Mouse (Mus musculus) ZHBTc4 (cell line): ENCODE results near the gene Mvk.
A peak's percentile ranks its signal among the peaks of the same experiment; 100 is the strongest.

ENCODE experiments used
- DNase-seq: peaks from one replicate; pipeline ENCODE4 v3.0.0-alpha.2; 2011; ENCODE audit warnings: low read depth, low spot score

The Mvk gene

DNA sequence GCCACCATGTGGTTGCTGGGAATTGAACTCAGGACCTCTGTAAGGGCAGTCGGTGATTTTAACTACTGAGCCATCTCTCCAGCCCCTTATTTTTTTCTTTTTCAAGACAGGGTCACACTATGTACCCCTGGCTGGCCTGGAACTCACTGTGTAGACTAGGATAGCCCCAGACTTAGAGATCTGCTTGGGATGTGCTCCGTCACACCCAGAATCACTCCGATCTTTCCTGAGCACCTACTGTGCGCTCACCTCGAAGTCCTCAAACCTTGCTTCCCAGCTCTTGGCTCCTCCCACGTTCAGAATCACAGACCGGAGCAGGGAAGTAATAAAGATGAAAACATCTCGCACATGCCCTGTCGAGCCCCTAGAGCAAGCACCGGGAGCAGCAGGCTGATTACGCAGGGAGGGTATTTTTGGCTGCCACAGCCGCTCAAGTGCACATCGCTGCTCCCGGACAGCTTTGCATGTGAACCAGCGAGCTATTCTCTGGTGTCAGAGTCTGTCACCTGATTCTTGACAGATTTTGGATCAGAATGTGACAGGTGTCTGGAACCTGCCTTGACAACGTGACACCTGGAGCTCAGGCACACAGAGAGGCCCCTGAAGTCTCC lies 13.0 kb downstream of the Mvk start:
- DNase-seq = no peak

DNA sequence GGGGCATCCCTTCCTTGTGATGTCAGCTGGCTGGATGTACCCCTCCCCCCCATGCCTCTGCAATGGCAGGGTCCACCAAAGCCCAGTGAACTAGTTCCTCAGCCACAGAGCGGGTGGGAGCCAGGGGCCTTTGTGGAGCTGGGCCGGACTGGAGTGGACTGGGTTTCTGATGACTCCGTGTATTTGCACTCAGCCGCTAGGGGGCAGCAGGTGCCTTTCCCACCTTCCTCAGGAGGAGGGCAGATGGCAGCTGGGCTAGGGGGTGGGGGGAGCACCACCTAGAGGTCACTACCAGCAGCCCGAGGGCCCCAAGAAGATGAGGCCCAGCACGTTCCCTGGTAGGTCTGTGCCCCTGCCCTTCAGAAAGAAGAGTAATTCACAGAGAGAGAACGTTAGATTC lies 17.2 kb downstream of the Mvk start:
- DNase-seq = peak; percentile 85

DNA sequence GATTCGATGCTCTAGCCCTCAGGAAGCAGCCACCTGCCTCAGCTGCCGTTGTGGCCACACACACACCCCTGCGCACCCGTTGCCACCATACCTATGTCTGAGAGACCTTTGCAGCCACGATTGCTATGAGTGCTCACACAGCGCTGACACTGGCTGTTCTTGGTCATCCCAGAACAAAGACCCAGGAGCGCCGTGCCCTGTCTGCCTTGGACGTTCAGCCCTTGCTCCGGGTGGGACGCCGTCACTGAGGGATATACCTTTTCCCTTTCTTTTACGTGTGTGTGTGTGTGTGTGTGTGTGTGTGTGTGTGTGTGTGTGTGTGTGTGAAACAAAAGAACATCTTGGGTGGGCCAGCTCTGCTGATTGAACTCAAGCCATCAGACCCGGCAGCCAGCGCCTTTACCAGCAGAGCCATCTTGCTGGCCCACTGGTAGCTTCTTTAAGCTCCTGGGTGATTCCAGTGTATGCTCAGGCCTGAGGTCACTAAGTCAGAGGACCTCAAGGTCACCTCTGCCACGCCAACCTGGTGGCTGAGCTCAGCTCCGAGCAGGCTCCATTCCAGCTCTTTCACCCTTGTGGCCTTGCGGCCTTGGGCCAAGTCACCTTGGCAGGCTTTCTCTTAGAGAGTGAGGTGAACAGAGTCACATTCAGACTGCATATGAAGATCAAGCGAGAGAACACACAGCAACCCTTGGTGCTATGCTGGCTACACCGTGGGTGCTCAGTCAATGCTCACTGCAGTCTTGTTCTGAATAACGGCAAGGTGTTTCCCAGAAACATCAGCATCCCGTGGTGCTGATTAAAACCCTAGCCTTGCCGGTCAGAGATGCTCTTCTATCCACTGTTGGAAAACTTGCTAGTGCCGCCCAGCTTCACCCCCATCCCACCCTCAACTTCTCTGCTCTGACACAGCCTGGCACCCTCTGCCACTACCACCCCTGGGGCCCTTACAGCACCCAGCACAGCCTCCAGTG lies 18.3 kb downstream of the Mvk start:
- DNase-seq = peak; percentile 75

- no peak for DNase-seq
Measured at GRCm38 (mm10) chr5:114464561-114464960, 20.5 kb downstream of the Mvk start.

DNA sequence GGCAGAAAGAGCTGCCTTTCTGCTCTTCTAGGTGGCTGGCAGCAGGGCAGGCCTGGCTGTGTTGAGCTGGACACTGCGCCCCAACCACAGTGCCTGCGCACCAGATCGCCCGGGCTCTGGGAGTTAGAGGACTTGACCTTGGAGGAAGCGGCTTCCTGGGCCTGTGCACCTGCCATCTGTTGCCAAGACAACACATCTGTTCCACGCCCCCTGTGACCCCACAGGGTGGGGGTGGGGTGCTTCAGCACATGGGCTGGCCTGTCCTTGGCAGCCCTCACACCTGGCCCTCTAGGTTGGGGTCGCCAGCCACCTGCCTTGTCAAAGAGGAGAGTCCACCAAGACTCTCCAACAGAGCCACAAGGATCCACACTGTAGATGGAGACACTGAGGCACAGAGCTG lies 21.6 kb downstream of the Mvk start:
- DNase-seq = peak; percentile 40

GRCm38 (mm10) chr5:114467019-114467418 lies 22.9 kb downstream of the Mvk start:
- DNase-seq = no peak

DNA sequence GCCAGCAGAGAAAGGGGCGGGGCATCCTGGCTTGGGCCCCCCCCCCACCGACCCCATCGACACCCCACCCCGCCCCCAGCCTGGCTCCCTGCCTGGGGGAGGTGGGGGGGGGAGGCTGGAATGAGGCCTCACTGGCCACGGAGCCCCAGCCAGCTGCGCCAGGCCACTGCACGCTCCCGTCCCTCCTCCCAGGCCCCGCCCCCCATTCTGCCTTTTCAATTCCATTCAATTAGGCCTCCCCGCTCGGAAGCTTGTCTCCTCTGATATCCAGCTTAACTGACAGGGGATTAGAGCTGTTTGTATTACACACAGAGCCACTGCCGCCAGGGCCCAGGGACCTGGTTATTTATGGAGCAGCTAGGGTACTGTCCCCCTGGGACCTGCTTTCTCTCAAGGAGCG lies 23.4 kb downstream of the Mvk start:
- DNase-seq = peak; percentile 73

GRCm38 (mm10) chr5:114468007-114468406 lies 23.9 kb downstream of the Mvk start:
- DNase-seq = no peak

DNA sequence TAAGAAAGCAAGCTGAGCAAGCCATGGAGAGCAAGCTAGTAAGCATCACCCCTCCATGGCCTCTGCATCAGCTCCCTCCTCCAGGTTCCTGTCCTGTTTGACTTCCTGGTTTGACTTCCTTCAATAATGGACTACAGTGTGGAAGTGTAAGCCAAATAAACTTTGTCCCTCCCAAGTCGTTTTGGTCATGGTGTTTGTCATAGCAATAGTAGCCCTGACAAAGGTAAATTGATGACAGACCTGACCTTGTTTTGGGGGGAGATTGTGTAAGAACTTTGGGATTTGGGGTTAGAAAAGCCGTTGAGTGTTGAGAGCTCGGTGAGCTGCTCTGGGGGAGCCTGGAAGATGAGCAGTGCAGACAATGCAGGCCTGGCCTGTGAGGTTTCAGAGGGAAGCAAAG lies 26.3 kb downstream of the Mvk start:
- no peak for DNase-seq

DNA sequence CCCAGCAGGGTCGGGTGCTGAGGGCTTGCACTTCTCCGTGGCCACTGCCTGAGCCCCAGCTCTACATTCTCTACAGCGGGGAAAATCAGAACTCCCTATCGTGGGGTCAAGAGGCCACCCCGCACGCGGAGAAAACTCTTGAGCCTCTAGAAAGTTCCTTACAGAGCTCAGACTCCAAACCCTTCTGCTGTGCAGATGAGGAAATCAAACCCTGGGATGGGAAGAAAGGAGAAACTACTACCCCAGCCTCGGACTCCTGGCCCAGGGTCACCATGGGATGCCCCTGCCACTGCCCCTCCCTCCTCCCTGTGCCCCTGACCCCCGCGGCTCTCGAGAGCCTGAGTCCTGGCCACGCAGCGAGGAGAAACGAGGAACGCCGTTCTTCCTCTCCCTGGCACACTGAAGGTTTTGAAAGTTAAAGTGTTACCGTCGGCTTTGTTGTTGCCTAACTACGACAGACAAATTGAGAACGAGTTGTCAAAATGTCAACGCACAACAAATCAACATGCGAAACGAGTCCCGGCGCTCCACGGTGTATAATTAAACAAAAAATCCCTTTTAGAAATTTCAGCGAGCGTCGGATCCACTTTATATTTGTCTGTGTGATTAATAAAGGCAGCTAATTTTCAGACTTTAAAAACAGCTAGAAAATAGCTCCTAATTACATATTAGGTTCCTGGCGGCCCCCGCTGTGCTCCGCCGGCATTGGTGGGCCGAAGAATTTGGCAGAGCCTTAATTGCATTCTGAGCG lies 30.8 kb downstream of the Mvk start:
- no peak for DNase-seq

DNA sequence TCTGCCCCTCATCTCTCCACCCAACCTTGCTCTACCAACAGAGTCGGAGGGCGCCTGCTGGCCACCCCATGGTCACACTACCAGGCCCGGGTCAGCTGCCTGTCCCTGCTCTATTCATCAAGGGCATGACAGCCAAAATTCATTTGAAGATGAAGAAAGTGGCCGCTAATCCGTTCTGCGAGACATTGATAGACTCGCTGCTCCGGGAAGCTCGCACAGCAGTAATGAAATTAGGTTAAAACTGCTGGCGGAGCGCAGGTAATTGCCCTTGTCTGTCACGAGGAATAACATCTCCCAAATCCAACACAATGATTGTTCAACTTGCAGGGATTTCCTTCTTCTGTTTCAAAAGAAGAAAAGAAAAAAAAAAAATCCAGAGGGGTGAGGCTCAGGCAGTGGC lies 34.2 kb downstream of the Mvk start:
- no peak for DNase-seq

GRCm38 (mm10) chr5:114482587-114483011 lies 38.5 kb downstream of the Mvk start:
- DNase-seq = no peak

DNA sequence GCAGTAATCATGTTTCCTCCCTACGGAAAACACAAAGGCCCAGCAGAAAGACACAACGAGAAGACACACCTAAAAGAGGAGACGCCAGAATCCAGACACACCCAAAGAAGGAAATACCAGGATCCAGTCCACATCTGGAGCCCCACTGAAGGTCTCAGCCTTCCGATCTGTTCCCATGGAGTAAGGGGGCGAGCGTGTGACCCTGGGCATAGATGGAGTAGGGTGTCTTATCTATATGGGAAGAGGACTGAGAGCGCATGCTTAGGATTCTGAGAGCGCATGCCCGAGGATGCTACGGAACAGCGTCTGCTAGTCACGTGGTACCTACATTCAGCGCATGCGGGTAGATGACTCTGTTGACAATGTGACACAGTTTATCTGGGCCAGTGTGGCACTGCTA lies 41.6 kb downstream of the Mvk start:
- DNase-seq = peak; percentile 87

- DNase-seq = no peak
Measured at GRCm38 (mm10) chr5:114489570-114489969, 45.5 kb downstream of the Mvk start.

DNA sequence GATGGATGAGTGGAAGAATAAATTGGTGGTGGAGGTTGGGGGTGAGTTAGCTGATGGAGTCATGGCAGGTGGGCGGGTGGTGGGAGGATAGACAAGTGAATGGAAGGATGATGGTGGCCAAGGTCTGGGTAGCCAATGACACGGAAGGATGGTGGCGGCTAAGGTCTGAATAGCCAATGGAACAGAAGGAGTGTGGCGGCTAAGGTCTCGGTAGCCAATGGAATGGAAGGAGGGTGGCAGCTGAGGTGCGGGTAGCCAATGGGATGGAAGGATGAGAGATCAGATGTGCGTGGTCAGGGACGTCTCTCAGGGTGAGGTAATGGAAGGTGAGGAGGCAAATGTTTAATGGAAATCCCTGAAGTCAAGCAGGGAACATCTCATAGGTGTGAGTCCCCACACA lies 46.2 kb downstream of the Mvk start:
- peak; percentile 67 for DNase-seq

- peak; percentile 77 for DNase-seq
Measured at GRCm38 (mm10) chr5:114494761-114495160, 50.7 kb downstream of the Mvk start.

DNA sequence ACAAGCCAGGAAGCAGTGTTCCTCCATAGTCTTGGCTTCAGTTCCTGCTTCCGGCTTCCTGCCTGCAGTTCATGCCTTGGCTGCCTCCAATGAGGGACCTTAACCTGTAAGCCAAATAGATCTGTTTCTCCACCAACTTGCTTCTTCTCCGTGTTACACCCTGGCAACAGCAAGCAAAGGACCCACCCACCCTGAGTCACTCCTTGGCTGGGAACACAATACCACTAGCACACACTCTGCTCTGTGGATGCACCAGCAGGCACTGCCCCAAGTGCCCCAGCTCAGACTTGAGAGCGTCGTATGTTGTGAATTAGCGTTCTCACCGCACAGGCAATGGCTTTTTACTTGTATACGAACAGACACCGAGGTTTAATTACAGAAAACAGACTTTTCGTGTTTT lies 57.2 kb downstream of the Mvk start:
- no peak for DNase-seq

DNA sequence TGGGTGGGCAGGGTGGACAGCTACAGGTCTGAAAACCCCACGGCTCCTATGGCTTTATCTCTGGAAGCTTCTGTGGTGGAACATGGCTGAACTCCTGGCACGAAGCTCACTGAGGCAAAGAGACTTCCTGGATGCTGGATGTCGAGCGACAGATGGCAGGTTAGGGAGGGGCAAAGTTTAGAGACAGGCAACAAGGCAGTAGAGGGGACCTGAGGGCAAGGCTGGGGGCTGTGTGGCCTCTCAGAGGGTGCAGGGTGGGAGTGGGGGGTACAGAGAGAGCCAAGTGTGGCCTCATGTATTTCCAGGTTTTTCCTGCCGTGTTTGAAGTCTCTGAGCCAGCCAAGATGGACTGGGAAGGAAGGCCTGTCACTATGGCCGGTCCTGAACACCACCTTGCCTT lies 60.8 kb downstream of the Mvk start:
- no peak for DNase-seq

DNA sequence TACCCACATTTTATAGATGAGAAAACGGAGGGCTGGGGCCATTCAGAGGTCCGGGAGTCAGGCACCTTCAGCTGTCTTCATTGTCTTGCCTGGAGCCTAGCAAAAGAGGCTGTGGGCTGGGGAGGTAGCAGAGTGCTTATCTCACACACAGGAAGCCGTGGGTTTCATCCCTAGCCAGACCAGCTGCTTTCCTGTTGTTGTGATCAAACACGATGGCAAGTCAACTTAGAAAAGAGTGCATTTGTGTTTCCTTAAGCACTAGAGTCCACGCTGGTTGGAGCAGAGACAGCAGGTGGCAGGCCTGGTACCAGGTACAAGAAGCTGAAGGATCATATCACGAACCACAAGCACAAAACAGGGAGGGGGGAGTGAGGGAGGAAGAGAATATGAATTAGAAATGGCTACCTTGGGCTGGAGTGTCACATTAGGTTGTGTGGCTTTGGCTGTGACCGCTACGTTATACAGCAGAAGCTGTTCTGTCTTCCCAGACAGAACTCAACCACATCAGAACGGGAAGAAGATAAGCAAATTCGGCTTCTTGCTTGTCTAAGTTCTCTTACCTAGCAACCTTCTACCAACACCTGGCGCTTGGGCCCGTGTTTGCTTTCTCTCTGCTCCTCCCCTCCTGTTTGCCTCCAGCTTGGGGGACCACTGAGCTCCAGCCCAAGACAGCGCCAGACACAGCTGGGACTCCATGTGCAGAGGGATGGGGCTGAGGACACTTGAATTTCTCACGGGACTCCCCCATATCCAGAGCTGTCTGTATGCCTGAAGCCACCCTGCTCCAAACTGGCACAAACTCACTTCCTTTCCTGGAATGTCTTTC lies 61.4 kb downstream of the Mvk start:
- no peak for DNase-seq

DNA sequence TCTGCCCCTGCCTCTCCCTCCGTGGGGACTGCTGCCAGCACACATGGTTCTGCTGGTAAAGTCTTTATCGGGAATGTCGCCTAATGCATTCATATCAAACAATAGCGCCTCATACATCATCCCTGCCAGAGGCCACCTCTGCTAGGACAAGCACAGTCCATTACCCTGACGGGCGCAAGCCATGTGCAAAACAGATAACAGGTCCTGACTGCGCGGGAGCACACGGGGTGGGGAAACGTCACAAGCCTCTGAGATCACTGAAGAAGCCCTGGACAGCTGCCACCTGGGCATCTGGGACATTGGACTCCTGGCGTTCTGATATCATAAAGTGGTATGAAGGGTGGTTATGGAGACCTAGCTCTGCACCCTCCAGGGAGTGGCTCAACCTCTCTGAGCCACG lies 63.3 kb downstream of the Mvk start:
- DNase-seq = no peak

- no peak for DNase-seq
Measured at GRCm38 (mm10) chr5:114507964-114508363, 63.9 kb downstream of the Mvk start.
